Mouse (Mus musculus): Measurements from ENCODE around the gene Atp6v1g2. TPM values are rescaled to one million over a fixed set of nuclear protein-coding genes. Genes with fewer than 3 reads are reported as not detected.
A peak's percentile ranks its signal among the peaks of the same experiment; 100 is the strongest.

The Atp6v1g2 gene
- total and polyA plus RNA-seq, 3 experiments = 2.4 to 5.0 (median 3.2) TPM

DNA sequence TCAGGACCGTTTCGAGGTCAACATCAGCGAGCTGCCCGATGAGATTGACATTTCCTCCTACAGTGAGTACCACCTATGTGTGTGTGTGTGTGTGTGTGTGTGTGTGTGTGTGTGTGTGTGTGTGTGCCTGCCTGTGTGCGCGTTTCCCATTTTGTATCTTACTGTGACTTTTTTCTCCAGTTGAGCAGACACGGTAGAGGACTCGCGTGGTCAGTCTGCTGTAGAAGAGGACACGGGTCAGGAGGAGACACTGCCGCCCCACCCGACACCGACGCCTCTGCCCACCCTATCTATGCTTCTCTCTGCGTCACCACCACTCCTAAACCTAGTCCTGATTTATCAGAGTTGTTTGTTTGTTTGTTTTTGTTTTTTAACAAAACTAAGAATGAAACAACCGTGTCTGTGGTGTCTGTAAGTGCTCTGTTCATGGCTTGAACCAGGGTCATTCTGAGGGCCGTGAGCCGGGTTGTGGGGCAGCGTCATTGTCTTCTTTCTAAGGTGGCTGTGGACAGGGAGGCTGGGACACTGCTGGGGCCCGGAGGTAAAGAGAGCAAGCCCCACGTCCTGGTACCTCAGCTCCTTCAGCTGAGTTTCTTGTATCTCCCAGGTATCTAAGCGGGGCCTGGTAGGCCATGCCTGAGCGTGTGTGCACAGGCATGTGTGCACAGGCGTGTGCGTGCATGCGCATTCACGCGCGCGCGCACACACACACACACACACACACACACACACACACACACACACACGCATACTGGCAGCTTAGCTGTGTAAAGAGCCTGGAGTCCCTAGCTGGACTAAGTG is 20.0 kb downstream of the Atp6v1g2 start:
- TF ChIP-seq GATA1 (IDR thresholded peaks at IDR 0.05; ENCODE audit: borderline replicate concordance, low read length) (no peak), POLR2AphosphoS5 (IDR thresholded peaks at IDR 0.05; ENCODE audit: insufficient replicate concordance, low read depth, low read length) (no peak)
- Histone ChIP-seq H3K36me3 (replicated peaks) (peaks cover 62% of the 10 kb centered on the region), H3K4me3 (ENCODE audit: low read depth, low read length) (no peak overlapping the region), H3K4me1 (ENCODE audit: insufficient read depth, low read depth, low read length) (peaks cover 67% of the 10 kb centered on the region), H3K9me3 (replicated peaks) (no peaks in the 10 kb centered on the region), H3K27me3 (ENCODE audit: insufficient read depth, low read length) (no peaks in the 10 kb centered on the region)
- DNase-seq (ENCODE audit: low spot score) = no peak
- no peak for ATAC-seq (ENCODE audit: extremely low read depth, insufficient number of reproducible peaks, low FRiP score, poor library complexity, severe bottlenecking)

DNA sequence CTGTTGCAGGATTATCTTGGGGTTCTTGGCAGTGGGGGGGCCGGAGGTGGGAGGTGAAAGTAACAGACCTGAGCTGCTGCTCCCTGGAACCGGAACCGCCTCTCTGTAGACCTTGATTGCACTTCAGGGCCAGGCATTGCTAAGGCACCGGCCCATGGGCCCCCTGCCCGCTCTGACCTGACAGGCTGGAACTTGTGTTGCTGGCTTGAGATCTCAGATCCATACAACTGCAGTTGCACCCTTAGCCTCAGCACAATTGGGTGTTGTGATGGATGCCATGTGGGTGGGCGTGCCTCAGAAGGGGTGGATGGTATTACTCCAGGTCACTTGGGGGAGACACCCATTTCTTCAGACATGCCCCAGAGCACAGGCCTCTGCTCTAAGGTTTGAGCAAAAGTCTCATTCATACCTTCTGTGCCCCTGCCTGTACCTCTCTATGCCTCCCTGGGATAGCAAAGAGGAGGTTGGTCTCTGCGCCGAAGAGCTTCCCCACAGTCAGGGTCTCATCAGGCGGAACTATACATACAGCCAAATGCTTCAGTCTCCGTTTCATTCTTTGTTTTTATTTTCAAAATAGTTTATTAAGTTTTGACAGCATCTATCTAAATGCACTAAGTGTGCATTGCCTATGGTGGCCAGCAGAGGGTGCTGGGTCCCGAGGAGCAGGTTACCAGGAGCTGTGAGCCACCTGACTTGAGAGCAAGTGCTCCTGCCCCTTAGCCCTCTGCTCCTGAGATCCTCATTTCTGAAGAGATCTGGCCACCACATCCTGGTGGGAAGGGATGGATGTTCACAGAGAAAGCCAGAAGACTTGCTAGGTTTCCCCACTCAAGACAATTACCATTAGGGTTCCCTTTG is 21.0 kb downstream of the Atp6v1g2 start:
- no peak overlapping the region for H3K4me3 ChIP-seq (ENCODE audit: low read depth, low read length)
- ATAC-seq (ENCODE audit: extremely low read depth, insufficient number of reproducible peaks, low FRiP score, poor library complexity, severe bottlenecking) = no peak
- H3K27me3 ChIP-seq (ENCODE audit: insufficient read depth, low read length) = no peaks in the 10 kb centered on the region
- H3K4me1 ChIP-seq (ENCODE audit: insufficient read depth, low read depth, low read length) = peaks cover 66% of the 10 kb centered on the region
- no peak for DNase-seq (ENCODE audit: low spot score)
- TF ChIP-seq CTCF (IDR thresholded peaks at IDR 0.05; ENCODE audit: low read depth, low read length) = peak; percentile 89
- TF ChIP-seq GATA1 (IDR thresholded peaks at IDR 0.05; ENCODE audit: borderline replicate concordance, low read length) = no peak
- peak; percentile 82; the same call in 1 of the 2 replicates for TF ChIP-seq POLR2AphosphoS5 (IDR thresholded peaks at IDR 0.05; ENCODE audit: insufficient replicate concordance, low read depth, low read length)
- no peaks in the 10 kb centered on the region for H3K9me3 ChIP-seq (replicated peaks)
- peaks cover 53% of the 10 kb centered on the region for H3K36me3 ChIP-seq (replicated peaks)

GRCm38 (mm10) chr17:35255301-35255700 is 21.8 kb downstream of the Atp6v1g2 start:
- TF ChIP-seq TAL1 (conservative IDR thresholded peaks at IDR 0.05; ENCODE audit: low read depth, low read length) (no peak), GATA2 (IDR thresholded peaks at IDR 0.05; ENCODE audit: borderline replicate concordance, low read depth, low read length) (no peak), CTCF (IDR thresholded peaks at IDR 0.05; ENCODE audit: low read depth, low read length) (no peak), POLR2AphosphoS5 (IDR thresholded peaks at IDR 0.05; ENCODE audit: insufficient replicate concordance, low read depth, low read length) (no peak; the same call in 1 of the 2 replicates), GATA1 (IDR thresholded peaks at IDR 0.05; ENCODE audit: borderline replicate concordance, low read length) (no peak)
- ATAC-seq (ENCODE audit: extremely low read depth, insufficient number of reproducible peaks, low FRiP score, poor library complexity, severe bottlenecking) = no peak
- no peaks in the 10 kb centered on the region for H3K9me3 ChIP-seq (replicated peaks)

DNA sequence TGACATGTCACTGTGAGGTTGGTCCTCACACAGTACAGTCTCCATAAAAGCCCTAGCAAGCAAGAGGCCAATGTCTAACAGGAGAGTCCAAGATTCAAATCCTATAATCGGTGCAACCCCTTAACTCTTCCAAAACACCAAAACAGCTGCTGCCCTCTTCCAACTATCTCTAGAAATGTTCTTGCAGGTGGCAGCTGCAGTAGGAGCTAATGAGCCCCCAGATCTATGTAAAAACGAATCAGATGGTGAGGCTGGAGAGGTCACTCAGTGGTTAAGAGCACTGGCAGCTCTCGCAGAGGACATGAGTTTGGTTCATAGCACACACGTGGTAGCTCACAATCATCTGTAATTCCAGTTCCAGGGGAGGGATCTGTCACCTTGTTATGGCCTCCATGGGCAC is 22.2 kb downstream of the Atp6v1g2 start:
- ATAC-seq (ENCODE audit: extremely low read depth, insufficient number of reproducible peaks, low FRiP score, poor library complexity, severe bottlenecking) (no peak), DNase-seq (ENCODE audit: low spot score) (no peak)
- Histone ChIP-seq H3K4me3 (ENCODE audit: low read depth, low read length) (no peak overlapping the region), H3K4me1 (ENCODE audit: insufficient read depth, low read depth, low read length) (peaks cover 57% of the 10 kb centered on the region), H3K9me3 (replicated peaks) (no peaks in the 10 kb centered on the region), H3K36me3 (replicated peaks) (peaks cover 40% of the 10 kb centered on the region), H3K27me3 (ENCODE audit: insufficient read depth, low read length) (no peaks in the 10 kb centered on the region)
- TF ChIP-seq GATA2 (IDR thresholded peaks at IDR 0.05; ENCODE audit: borderline replicate concordance, low read depth, low read length) (no peak), POLR2AphosphoS5 (IDR thresholded peaks at IDR 0.05; ENCODE audit: insufficient replicate concordance, low read depth, low read length) (no peak; the same call in 1 of the 2 replicates), CTCF (IDR thresholded peaks at IDR 0.05; ENCODE audit: low read depth, low read length) (no peak)

More at GRCm38 (mm10) chr17:35255301-35255700, 21.8 kb downstream of the Atp6v1g2 start:
- Histone ChIP-seq H3K27me3 (ENCODE audit: insufficient read depth, low read length) (no peaks in the 10 kb centered on the region), H3K36me3 (replicated peaks) (peaks cover 44% of the 10 kb centered on the region), H3K4me1 (ENCODE audit: insufficient read depth, low read depth, low read length) (peaks cover 61% of the 10 kb centered on the region), H3K4me3 (ENCODE audit: low read depth, low read length) (no peak overlapping the region)
- DNase-seq (ENCODE audit: low spot score) = no peak

DNA sequence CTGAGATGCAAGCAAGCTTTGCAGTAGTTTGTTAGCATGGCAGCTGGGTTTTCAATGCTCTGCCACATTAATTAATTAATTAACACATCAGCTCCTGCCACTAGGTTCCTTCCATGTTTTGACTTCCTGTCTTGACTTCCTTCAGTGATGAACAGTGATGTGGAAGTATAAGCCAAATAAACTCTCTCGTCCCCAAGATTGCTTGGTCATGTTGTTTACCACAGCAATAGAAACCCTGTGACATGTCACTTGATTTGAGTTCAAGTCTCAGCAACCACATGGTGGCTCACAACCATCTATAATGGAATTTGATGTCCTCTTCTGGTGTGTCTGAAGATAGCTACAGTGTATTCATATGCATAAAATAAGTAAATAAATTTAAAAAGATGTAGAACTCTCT is 23.9 kb downstream of the Atp6v1g2 start:
- DNase-seq (ENCODE audit: low spot score) (no peak), ATAC-seq (ENCODE audit: extremely low read depth, insufficient number of reproducible peaks, low FRiP score, poor library complexity, severe bottlenecking) (no peak)
- H3K36me3 ChIP-seq (replicated peaks) = peaks cover 24% of the 10 kb centered on the region
- H3K9me3 ChIP-seq (replicated peaks) = no peaks in the 10 kb centered on the region
- TF ChIP-seq POLR2AphosphoS5 (IDR thresholded peaks at IDR 0.05; ENCODE audit: insufficient replicate concordance, low read depth, low read length) (no peak), CTCF (IDR thresholded peaks at IDR 0.05; ENCODE audit: low read depth, low read length) (no peak), GATA2 (IDR thresholded peaks at IDR 0.05; ENCODE audit: borderline replicate concordance, low read depth, low read length) (no peak), GATA1 (IDR thresholded peaks at IDR 0.05; ENCODE audit: borderline replicate concordance, low read length) (no peak), TAL1 (conservative IDR thresholded peaks at IDR 0.05; ENCODE audit: low read depth, low read length) (no peak)
- peak overlapping the region; percentile 69; the same call in 1 of the 2 replicates for H3K4me3 ChIP-seq (ENCODE audit: low read depth, low read length)
- H3K4me1 ChIP-seq (ENCODE audit: insufficient read depth, low read depth, low read length) = peaks cover 53% of the 10 kb centered on the region
- no peaks in the 10 kb centered on the region for H3K27me3 ChIP-seq (ENCODE audit: insufficient read depth, low read length)

GRCm38 (mm10) chr17:35257824-35258491 is 24.5 kb downstream of the Atp6v1g2 start:
- no peak for ATAC-seq (ENCODE audit: extremely low read depth, insufficient number of reproducible peaks, low FRiP score, poor library complexity, severe bottlenecking)
- peak; percentile 58 for DNase-seq (ENCODE audit: low spot score)
- Histone ChIP-seq H3K9me3 (replicated peaks) (no peaks in the 10 kb centered on the region), H3K4me3 (ENCODE audit: low read depth, low read length) (peak overlapping the region; percentile 69), H3K27me3 (ENCODE audit: insufficient read depth, low read length) (no peaks in the 10 kb centered on the region), H3K4me1 (ENCODE audit: insufficient read depth, low read depth, low read length) (peaks cover 51% of the 10 kb centered on the region), H3K36me3 (replicated peaks) (peaks cover 19% of the 10 kb centered on the region)
- no peak for TF ChIP-seq GATA1 (IDR thresholded peaks at IDR 0.05; ENCODE audit: borderline replicate concordance, low read length)
- peak; percentile 72 for TF ChIP-seq CTCF (IDR thresholded peaks at IDR 0.05; ENCODE audit: low read depth, low read length)
- no peak for TF ChIP-seq TAL1 (conservative IDR thresholded peaks at IDR 0.05; ENCODE audit: low read depth, low read length)
- TF ChIP-seq POLR2AphosphoS5 (IDR thresholded peaks at IDR 0.05; ENCODE audit: insufficient replicate concordance, low read depth, low read length) = no peak
- TF ChIP-seq GATA2 (IDR thresholded peaks at IDR 0.05; ENCODE audit: borderline replicate concordance, low read depth, low read length) = no peak

All from G1E (cell line).